Mouse (Mus musculus): ENCODE measurements around the gene Aph1b.
"Not testable (repeated sequence)": the region's sequence is repeated elsewhere in the genome, so short reads cannot be mapped to it uniquely, and the experiment has no call there.

- not testable (repeated sequence) for TF ChIP-seq CTCF, POLR2A (IDR thresholded peaks at IDR 0.05; ENCODE audit: extremely low read depth, insufficient read depth, low read length)
Measured at GRCm38 (mm10) chr9:66822255-66822654, 27.0 kb upstream of the Aph1b start.

Data from cortical plate, adult 2 months (tissue).